Mouse (Mus musculus) thymus, postnatal 4 days (tissue): ENCODE measurements at regions not wholly inside any gene's neighbourhood (a gene's known extent, or its start where the extent isn't known, plus 50 kb on each side); places are given as distances from the start of the nearest gene placed in this dataset.
A peak's percentile ranks its signal among the peaks of the same experiment; 100 is the strongest.

Source experiments
- DNase-seq: peaks from one replicate; pipeline ENCODE4 v3.0.0; 2021

- DNase-seq: no peak
Observed at GRCm38 (mm10) chr13:29136231-29136630, 182.7 kb upstream of the Sox4 start.

- DNase-seq: no peak
Observed at GRCm38 (mm10) chr13:29127499-29127898, 174.0 kb upstream of the Sox4 start.

- DNase-seq: no peak
Observed at GRCm38 (mm10) chr13:29123477-29123876, 170.0 kb upstream of the Sox4 start.

GRCm38 (mm10) chr13:29121121-29121520 lies 167.6 kb upstream of the Sox4 start:
- no peak for DNase-seq

GRCm38 (mm10) chr13:29119357-29119756 lies 165.8 kb upstream of the Sox4 start:
- no peak for DNase-seq

GRCm38 (mm10) chr13:29114998-29115495 lies 161.5 kb upstream of the Sox4 start:
- no peak for DNase-seq

GRCm38 (mm10) chr13:29110127-29110526 lies 156.6 kb upstream of the Sox4 start:
- no peak for DNase-seq

- DNase-seq: no peak
Observed at GRCm38 (mm10) chr13:29109064-29109856, 155.7 kb upstream of the Sox4 start.

- DNase-seq: no peak
Observed at GRCm38 (mm10) chr13:29108214-29108613, 154.7 kb upstream of the Sox4 start.

- peak; percentile 1 for DNase-seq
Observed at GRCm38 (mm10) chr13:29092166-29092565, 138.7 kb upstream of the Sox4 start.

- no peak for DNase-seq
Observed at GRCm38 (mm10) chr13:29086854-29087253, 133.3 kb upstream of the Sox4 start.

GRCm38 (mm10) chr13:29081064-29081463 lies 127.6 kb upstream of the Sox4 start:
- no peak for DNase-seq

GRCm38 (mm10) chr13:29079841-29080240 lies 126.3 kb upstream of the Sox4 start:
- no peak for DNase-seq

GRCm38 (mm10) chr13:29073630-29074029 lies 120.1 kb upstream of the Sox4 start:
- no peak for DNase-seq

GRCm38 (mm10) chr13:29063924-29064323 lies 110.4 kb upstream of the Sox4 start:
- no peak for DNase-seq

- DNase-seq: no peak
Observed at GRCm38 (mm10) chr13:29058685-29059084, 105.2 kb upstream of the Sox4 start.

- DNase-seq: peak; percentile 25
Observed at GRCm38 (mm10) chr13:29049730-29050129, 96.2 kb upstream of the Sox4 start.

GRCm38 (mm10) chr13:29048990-29049576 lies 95.6 kb upstream of the Sox4 start:
- no peak for DNase-seq

GRCm38 (mm10) chr13:29044655-29045054 lies 91.1 kb upstream of the Sox4 start:
- DNase-seq: no peak

- no peak for DNase-seq
Observed at GRCm38 (mm10) chr13:29040331-29040730, 86.8 kb upstream of the Sox4 start.

GRCm38 (mm10) chr13:29034904-29035303 lies 81.4 kb upstream of the Sox4 start:
- DNase-seq: no peak

GRCm38 (mm10) chr13:29034444-29034843 lies 80.9 kb upstream of the Sox4 start:
- DNase-seq: peak; percentile 38

GRCm38 (mm10) chr13:29027146-29027545 lies 73.6 kb upstream of the Sox4 start:
- DNase-seq: no peak

GRCm38 (mm10) chr13:29023486-29023885 lies 70.0 kb upstream of the Sox4 start:
- no peak for DNase-seq
